Mouse (Mus musculus) stomach, embryonic 14.5 days (tissue): ENCODE measurements at regions not wholly inside any gene's neighbourhood (a gene's known extent, or its start where the extent isn't known, plus 50 kb on each side); places are given as distances from the start of the nearest gene placed in this dataset.

Experiments
- ATAC-seq: fragments of 200-750 bp; cut with Nextera tagmentation; 2 replicates; pipeline ENCODE4 v1.8.0; 2017; ENCODE audit warnings: low read depth, moderate TSS enrichment; ENCODE audit not compliant: insufficient number of reproducible peaks, insufficient read depth, low FRiP score
- H3K27ac ChIP-seq: fragments of 300-500 bp; sonication (generic); 2 replicates; pipeline ENCODE4 v1.5.1; 2014; ENCODE audit warnings: mild to moderate bottlenecking, low read length, moderate library complexity, mixed read lengths
- H3K27me3 ChIP-seq: fragments of 300-500 bp; sonication (generic); 2 replicates; pipeline ENCODE4 v1.6.1; 2014; ENCODE audit warnings: low read length, control low read depth, mixed read lengths; ENCODE audit not compliant: control insufficient read depth, insufficient read depth
- H3K36me3 ChIP-seq: fragments of 300-500 bp; sonication (generic); 2 replicates; pipeline ENCODE4 v1.6.1; 2014; ENCODE audit warnings: mild to moderate bottlenecking, control low read depth, low read length, moderate library complexity, mixed read lengths; ENCODE audit not compliant: control insufficient read depth, insufficient read depth
- H3K4me1 ChIP-seq: fragments of 300-500 bp; sonication (generic); 2 replicates; pipeline ENCODE4 v1.6.1; 2014; ENCODE audit warnings: low read length, control low read depth, mixed read lengths; ENCODE audit not compliant: control insufficient read depth, insufficient read depth
- H3K4me2 ChIP-seq: fragments of 300-500 bp; sonication (generic); replicated peaks from 2 replicates; pipeline ENCODE4 v1.6.1; 2014; ENCODE audit warnings: low read depth, low read length, control low read depth
- H3K4me3 ChIP-seq: fragments of 300-500 bp; sonication (generic); 2 replicates; pipeline ENCODE4 v1.5.1; 2014; ENCODE audit warnings: low read depth, low read length, control low read depth
- H3K9ac ChIP-seq: fragments of 300-500 bp; sonication (generic); replicated peaks from 2 replicates; pipeline ENCODE4 v1.6.1; 2014; ENCODE audit warnings: low read depth, mild to moderate bottlenecking, control low read depth, low read length, moderate library complexity, mixed read lengths
- H3K9me3 ChIP-seq: fragments of 300-500 bp; sonication (generic); 2 replicates; pipeline ENCODE4 v1.6.1; 2016; ENCODE audit warnings: low read depth, low read length, control low read depth; ENCODE audit not compliant: control insufficient read depth
- WGBS: fragments of 180-500 bp; shearing (Covaris S2); extraction: QIAGEN DNeasy Blood & Tissue Kit; methylation state at CpG from one replicate; pipeline ENCODE4 v1.1.7; 2014; 5-methylcytosine and 5-hydroxymethylcytosine counted together

DNA sequence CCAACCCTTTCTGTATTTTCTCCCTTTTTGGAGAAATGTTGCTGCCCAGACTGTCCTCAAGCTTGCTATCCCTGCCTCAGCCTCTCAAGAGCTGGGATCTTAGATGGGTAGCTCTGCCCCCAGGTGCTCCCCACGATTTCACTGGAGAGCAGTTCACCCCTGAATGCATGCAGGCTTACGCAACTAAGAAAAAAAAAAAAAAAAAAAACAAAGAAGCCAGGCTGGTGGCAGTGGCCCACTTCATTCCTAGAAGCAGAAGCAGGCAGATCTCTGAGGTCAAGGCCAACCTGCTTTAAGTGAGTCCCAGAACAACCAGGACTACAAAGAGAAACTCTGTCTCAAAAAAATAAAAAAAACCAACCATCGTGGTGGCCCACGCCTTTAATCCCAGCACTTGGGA, 51.2 kb upstream of the Fbxo11 start:
- no peak overlapping the region for H3K4me3 ChIP-seq
- WGBS, result 87% methylated on average over 4 of the region's 4 CpGs
- no peak for ATAC-seq
- no peaks in the 10 kb centered on the region for H3K9me3 ChIP-seq
- no peak overlapping the region for H3K4me2 ChIP-seq
- H3K27me3 ChIP-seq, result no peaks in the 10 kb centered on the region
- H3K4me1 ChIP-seq, result no peaks in the 10 kb centered on the region
- no peaks in the 10 kb centered on the region for H3K36me3 ChIP-seq
- H3K27ac ChIP-seq, result no peak overlapping the region
- H3K9ac ChIP-seq, result no peak overlapping the region

DNA sequence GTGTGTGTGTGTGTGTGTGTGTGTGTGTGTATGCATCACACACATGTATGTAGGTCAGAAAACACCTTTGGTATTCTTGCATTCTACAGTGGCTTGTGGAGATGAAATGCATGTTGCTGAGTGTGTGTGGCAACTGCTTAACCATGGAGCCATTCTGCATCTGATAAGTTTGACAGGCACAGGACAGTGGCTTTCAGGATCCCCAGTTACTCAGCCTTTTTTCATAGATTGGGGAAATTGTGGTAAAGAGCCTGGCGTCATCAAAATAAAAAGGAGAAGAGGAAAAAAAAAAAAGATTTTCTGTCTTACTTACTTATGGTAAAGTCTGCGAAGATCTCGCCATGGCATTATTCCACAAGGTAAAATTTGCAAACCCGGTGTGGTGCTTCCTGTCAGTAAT, 53.6 kb upstream of the Fbxo11 start:
- H3K9ac ChIP-seq, result no peak overlapping the region
- no peak overlapping the region for H3K4me2 ChIP-seq
- no peaks in the 10 kb centered on the region for H3K4me1 ChIP-seq
- 89% methylated on average over 4 of the region's 4 CpGs for WGBS
- no peaks in the 10 kb centered on the region for H3K9me3 ChIP-seq
- H3K4me3 ChIP-seq, result no peak overlapping the region
- H3K36me3 ChIP-seq, result no peaks in the 10 kb centered on the region
- H3K27ac ChIP-seq, result no peak overlapping the region
- no peak for ATAC-seq
- no peaks in the 10 kb centered on the region for H3K27me3 ChIP-seq

DNA sequence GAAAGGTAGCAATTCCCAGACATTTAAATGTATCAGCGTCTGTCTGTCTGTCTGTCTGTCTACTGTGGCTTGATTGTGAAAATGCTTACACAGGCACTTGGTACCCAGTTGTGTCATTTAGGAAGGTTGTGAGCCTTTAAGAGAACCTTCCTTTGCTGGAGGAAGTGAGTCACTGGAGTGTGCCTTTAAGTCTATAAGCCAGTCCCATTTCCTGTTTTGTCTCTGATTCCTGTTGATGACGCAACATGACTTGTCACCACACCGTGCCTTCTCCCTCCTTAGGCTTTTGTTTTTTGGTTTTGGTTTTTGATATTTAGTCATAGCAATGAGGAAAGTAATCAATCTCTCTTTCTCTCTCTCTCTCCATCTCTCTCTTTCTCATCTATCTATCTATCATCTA, 58.6 kb upstream of the Fbxo11 start:
- Histone ChIP-seq H3K4me2 (no peak overlapping the region), H3K4me1 (no peaks in the 10 kb centered on the region), H3K27me3 (no peaks in the 10 kb centered on the region), H3K4me3 (no peak overlapping the region), H3K9ac (no peak overlapping the region), H3K9me3 (no peaks in the 10 kb centered on the region), H3K36me3 (no peaks in the 10 kb centered on the region), H3K27ac (no peak overlapping the region)
- no peak for ATAC-seq
- 76% methylated on average over 3 of the region's 3 CpGs for WGBS

DNA sequence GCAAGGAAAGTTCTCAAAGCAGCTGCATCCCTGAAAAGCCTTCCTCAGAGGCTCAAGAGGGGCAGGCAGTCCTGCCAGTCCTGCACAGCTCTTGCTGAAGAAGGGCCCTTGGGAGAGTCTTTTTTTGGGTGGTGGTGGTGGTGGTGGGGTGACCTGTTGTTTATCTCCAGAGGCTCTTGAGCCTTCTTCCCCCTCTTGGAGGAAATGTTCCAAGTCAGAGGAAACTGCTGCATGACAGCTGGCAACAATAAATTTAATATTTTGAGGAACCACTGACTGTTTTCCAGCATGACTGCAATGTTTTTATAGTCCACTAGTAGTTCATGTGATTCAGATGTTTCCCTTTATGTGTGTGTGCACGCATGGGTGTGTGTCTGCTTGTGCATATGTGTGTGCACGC, 62.0 kb upstream of the Fbxo11 start:
- Histone ChIP-seq H3K9me3 (no peaks in the 10 kb centered on the region), H3K4me1 (no peaks in the 10 kb centered on the region), H3K4me2 (no peak overlapping the region), H3K9ac (no peak overlapping the region), H3K36me3 (no peaks in the 10 kb centered on the region), H3K27ac (no peak overlapping the region), H3K4me3 (no peak overlapping the region), H3K27me3 (no peaks in the 10 kb centered on the region)
- WGBS, result 91% methylated on average over 2 of the region's 2 CpGs
- no peak for ATAC-seq

DNA sequence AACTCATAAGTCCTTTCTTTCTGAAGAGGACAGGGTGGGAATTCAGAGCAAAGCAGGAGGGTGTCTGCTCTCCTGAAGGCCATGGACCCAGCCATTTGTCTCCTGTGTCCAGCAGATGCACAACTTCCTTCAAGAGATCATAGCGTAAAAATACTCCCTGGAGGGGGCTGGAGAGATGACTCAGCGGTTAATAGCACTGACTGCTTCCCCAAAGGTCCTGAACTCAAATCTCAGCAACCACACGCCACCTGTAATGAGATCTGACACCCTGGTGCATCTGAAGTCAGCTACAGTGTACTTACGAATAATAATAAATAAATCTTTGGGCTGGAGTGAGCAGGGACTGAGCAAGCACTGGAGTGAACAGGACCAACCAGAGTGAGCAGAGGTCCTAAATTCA, 66.2 kb upstream of the Fbxo11 start:
- H3K27ac ChIP-seq, result no peak overlapping the region
- 62% methylated on average over 4 of the region's 4 CpGs for WGBS
- no peak for ATAC-seq

DNA sequence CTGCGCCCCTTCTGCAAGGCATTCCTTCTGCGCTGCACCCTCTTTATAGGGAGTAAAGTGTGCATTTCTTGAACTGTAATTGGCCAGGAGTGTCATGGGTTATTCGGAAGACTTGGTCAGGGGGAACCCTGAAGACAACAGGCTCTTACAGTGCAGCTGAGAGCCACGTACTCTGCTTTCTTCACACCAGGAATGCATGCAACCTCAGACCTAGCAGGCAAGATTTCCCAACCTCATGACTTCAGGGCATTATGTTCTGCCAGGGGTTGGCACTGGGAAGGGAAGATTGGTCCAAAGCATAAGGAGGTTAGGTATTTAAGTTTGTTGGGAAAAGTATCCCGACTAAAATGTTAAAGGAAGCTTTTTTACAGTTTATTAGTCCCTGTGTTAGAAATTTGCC, 66.9 kb upstream of the Fbxo11 start:
- Histone ChIP-seq H3K36me3 (no peaks in the 10 kb centered on the region), H3K4me3 (no peak overlapping the region), H3K9ac (no peak overlapping the region), H3K4me2 (no peak overlapping the region), H3K9me3 (no peaks in the 10 kb centered on the region), H3K4me1 (no peaks in the 10 kb centered on the region), H3K27ac (no peak overlapping the region), H3K27me3 (no peaks in the 10 kb centered on the region)
- WGBS, result 88% methylated on average over 5 of the region's 5 CpGs
- ATAC-seq, result no peak

More for the DNA sequence above, 66.2 kb upstream of the Fbxo11 start:
- Histone ChIP-seq H3K9me3 (no peaks in the 10 kb centered on the region), H3K36me3 (no peaks in the 10 kb centered on the region), H3K9ac (no peak overlapping the region), H3K27me3 (no peaks in the 10 kb centered on the region), H3K4me2 (no peak overlapping the region), H3K4me1 (no peaks in the 10 kb centered on the region), H3K4me3 (no peak overlapping the region)

DNA sequence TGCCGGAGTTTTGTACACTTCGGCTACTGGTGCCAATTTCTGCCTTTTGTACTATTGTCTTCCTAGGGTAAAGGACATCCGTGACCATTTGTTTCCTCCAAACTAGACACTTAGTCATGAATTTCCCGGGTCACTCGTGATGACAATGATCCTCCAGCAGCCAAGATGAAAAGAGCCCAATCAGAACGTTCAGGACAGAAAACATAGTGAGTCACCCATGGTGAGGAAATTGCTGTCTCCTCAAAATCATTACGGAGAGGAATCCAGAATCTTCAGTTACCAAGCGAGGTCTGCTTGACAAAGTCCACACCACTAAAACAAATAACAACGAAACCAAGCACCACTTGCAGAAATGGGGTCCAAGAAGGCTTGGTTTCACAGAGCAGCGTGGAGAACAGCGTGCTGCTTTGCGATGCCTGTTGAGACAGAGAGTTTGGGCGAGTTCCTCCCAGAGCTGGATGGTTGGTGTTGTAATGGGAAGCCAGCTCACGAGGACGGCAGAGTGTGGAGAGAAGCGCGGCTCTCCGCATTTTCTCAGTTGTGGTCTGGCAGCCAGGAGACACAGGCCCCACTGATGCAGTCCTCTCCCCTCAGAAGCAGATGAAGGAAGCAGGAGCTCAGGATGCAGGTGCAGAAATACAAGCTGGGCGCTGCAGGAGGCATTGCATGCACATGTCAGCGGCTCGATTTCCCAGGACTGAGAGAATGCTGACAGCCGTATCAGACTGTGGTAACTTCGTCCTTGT, 67.7 kb upstream of the Fbxo11 start:
- Histone ChIP-seq H3K4me2 (no peak overlapping the region), H3K4me1 (no peaks in the 10 kb centered on the region), H3K4me3 (no peak overlapping the region), H3K9me3 (no peaks in the 10 kb centered on the region), H3K36me3 (no peaks in the 10 kb centered on the region), H3K27ac (no peak overlapping the region), H3K9ac (no peak overlapping the region), H3K27me3 (no peaks in the 10 kb centered on the region)
- WGBS, result 72% methylated on average over 23 of the region's 23 CpGs
- no peak for ATAC-seq

DNA sequence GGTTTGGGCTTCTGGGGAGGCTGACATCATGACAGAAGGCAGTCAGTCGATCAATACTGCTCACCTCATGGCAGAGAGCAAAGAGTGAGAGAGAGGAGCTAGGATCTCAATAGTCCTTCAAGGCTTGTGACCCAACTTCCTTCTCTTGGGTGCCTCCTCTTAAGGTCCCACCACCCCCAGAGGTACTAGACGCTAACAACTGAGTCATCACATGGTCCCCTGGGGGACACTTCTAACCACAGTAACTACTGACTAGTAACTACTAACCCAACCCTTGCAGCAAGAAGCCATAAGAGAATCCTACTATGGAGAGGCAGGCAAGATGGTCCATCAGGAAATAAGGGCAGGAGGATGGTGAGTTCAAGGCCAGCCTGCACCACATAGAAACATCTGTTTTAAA, 69.5 kb upstream of the Fbxo11 start:
- Histone ChIP-seq H3K36me3 (no peaks in the 10 kb centered on the region), H3K27ac (no peak overlapping the region), H3K9me3 (no peaks in the 10 kb centered on the region), H3K4me3 (no peak overlapping the region), H3K4me2 (no peak overlapping the region), H3K27me3 (no peaks in the 10 kb centered on the region), H3K9ac (no peak overlapping the region), H3K4me1 (no peaks in the 10 kb centered on the region)
- no peak for ATAC-seq
- WGBS, result 90% methylated on average over 2 of the region's 2 CpGs

DNA sequence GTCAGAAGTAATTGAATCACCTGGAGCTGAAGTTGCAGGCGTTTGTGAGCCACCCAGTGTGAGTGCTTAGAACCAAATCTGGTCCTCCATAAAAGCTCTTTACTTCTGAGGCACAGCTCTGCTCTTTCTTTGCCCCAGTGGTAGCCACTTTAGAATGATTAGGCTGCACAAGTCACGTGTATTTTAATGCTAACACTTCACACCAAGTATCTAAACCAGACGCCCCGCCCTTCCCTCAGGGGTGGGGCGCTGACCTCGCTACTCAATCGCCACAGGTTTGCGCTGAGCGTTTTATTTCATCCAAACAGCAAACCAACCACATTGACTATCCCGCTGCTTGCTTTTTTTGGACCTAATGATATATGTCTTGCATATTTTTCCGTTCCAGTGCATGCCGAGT, 76.4 kb upstream of the Fbxo11 start:
- Histone ChIP-seq H3K4me1 (no peaks in the 10 kb centered on the region), H3K9ac (no peak overlapping the region), H3K27me3 (no peaks in the 10 kb centered on the region), H3K36me3 (no peaks in the 10 kb centered on the region), H3K4me2 (no peak overlapping the region), H3K4me3 (no peak overlapping the region), H3K9me3 (no peaks in the 10 kb centered on the region), H3K27ac (no peak overlapping the region)
- WGBS, result 42% methylated on average over 12 of the region's 12 CpGs
- no peak for ATAC-seq
